Mouse (Mus musculus): Measurements from ENCODE around the gene Col24a1. TPM values are rescaled to one million over a fixed set of nuclear protein-coding genes. Genes with fewer than 3 reads are reported as not detected.
A peak's percentile ranks its signal among the peaks of the same experiment; 100 is the strongest.

Gene Col24a1
- polyA plus RNA-seq, 1 experiment from 2014 or later: 2.4 TPM

DNA sequence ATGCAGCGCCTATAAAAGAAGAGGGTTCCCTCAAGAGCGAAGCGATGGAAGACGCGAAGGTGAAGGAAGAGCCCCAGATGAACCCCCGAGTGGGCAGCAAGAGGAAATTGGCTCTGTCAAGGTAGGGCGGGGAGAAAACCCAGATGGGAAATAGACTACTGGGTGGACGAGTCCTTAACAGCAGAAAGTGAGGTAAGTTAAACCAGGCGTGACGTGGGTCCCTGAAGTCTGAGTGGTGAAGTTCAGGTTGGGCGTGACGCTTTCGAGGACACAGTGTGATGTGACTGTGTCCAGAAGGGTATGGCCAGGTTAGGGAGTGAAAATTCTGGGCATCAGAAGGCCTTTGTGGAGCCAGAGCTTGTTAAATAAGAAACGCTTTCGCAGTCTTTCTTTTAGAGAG lies 284.6 kb downstream of the Col24a1 start:
- H3K27me3 ChIP-seq: no peaks in the 10 kb centered on the region

DNA sequence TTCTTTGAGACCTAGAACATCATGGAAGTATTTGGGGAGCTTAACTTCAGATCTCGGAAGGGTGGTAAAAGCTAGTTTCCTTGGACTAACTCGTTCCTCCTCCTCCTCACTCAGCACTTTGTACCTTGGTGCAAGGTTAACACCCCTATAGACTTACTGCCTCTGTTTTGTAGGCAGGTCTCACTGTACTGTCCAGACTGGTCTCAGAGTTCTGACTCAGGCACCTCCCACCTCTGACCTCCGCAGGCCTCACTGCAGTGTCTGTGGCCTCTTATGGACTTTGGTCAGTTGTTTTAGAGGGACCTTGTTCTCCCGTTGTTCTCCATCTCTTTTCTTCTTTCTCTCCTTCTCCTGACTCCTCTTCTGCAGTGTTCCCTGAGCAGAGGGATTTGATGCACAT lies 290.8 kb downstream of the Col24a1 start:
- peaks cover 58% of the 10 kb centered on the region for H3K36me3 ChIP-seq
- no peak for ATAC-seq (ENCODE audit: borderline replicate concordance, extremely low read depth, low FRiP score, low TSS enrichment)

More for the DNA sequence above, 284.6 kb downstream of the Col24a1 start:
- H3K27ac ChIP-seq: no peak overlapping the region
- ATAC-seq (ENCODE audit: borderline replicate concordance, extremely low read depth, low FRiP score, low TSS enrichment): no peak
- H3K4me1 ChIP-seq: peaks cover 9% of the 10 kb centered on the region
- H3K9ac ChIP-seq: peak overlapping the region; percentile 74
- peaks cover 25% of the 10 kb centered on the region for H3K36me3 ChIP-seq
- peak overlapping the region; percentile 88 for H3K4me3 ChIP-seq
- H3K4me2 ChIP-seq: peak overlapping the region; percentile 73
- 26% methylated on average over 15 of the region's 15 CpGs for WGBS
- no peaks in the 10 kb centered on the region for H3K9me3 ChIP-seq

DNA sequence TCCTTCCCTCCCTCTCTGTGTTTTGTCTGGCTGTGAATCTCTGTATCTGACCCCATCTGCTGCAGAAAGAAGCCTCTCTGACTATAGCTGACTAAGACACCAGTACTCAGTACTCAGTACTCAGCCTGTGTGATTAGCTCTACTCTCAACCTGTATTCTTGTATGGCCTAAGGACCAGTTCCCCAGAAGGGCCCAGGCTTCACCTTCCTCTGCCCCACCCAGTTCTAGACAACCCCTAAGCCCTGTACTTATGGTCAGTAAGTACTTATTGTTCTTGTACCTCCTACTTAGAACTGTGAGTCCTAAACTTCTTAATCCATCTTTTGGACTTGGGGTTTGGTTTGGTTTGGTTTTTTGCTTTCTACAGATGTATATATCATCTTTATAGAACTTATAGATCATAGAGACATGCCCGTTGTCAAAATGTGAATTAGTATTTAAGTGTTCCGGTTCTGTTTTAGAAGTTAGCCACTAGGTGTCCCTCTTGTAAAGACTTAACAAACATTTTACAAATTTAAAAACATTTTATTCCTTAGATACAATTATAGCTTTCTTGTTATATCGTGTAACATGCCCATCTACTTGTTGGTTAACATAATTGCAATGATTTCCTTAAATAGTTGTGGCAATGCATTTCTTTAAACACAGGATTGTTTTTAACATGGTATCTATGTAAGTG lies 291.4 kb downstream of the Col24a1 start:
- no peak for ATAC-seq (ENCODE audit: borderline replicate concordance, extremely low read depth, low FRiP score, low TSS enrichment)
- Histone ChIP-seq H3K4me3 (no peak overlapping the region), H3K27me3 (no peaks in the 10 kb centered on the region), H3K27ac (no peak overlapping the region), H3K36me3 (peaks cover 52% of the 10 kb centered on the region), H3K9me3 (no peaks in the 10 kb centered on the region), H3K4me1 (no peaks in the 10 kb centered on the region), H3K9ac (no peak overlapping the region), H3K4me2 (no peak overlapping the region)
- WGBS: 41% methylated on average over 3 of the region's 3 CpGs

More for the DNA sequence above, 290.8 kb downstream of the Col24a1 start:
- H3K4me2 ChIP-seq: no peak overlapping the region
- 77% methylated on average over 4 of the region's 4 CpGs for WGBS
- no peak overlapping the region for H3K4me3 ChIP-seq
- H3K4me1 ChIP-seq: no peaks in the 10 kb centered on the region
- H3K9me3 ChIP-seq: no peaks in the 10 kb centered on the region
- H3K9ac ChIP-seq: no peak overlapping the region
- H3K27me3 ChIP-seq: no peaks in the 10 kb centered on the region
- H3K27ac ChIP-seq: no peak overlapping the region

DNA sequence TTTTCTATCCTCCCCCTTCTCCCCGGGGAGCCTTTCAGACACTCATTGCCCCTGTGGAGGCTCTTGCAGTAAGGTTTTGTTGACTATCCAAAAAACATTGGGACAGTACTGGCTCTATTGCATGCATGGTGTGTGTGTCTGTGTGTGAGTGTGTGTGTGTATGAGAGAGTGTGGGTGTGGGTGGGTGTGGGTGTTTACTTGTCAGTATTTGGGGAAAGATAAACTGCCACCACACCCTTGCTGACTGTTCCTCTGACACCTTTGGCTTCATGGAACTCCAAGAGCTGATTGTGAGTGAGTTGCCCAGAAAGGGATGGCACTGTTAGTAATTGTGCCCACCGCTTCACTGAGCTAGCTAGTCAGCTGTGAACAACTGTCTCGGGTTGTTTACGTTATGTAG lies 298.3 kb downstream of the Col24a1 start:
- no peaks in the 10 kb centered on the region for H3K27me3 ChIP-seq
- H3K9me3 ChIP-seq: no peaks in the 10 kb centered on the region
- H3K4me1 ChIP-seq: no peaks in the 10 kb centered on the region
- ATAC-seq (ENCODE audit: borderline replicate concordance, extremely low read depth, low FRiP score, low TSS enrichment): no peak
- H3K36me3 ChIP-seq: peaks cover 56% of the 10 kb centered on the region
- 90% methylated on average over 4 of the region's 4 CpGs for WGBS
- H3K9ac ChIP-seq: no peak overlapping the region
- no peak overlapping the region for H3K4me2 ChIP-seq
- H3K27ac ChIP-seq: no peak overlapping the region
- no peak overlapping the region for H3K4me3 ChIP-seq

DNA sequence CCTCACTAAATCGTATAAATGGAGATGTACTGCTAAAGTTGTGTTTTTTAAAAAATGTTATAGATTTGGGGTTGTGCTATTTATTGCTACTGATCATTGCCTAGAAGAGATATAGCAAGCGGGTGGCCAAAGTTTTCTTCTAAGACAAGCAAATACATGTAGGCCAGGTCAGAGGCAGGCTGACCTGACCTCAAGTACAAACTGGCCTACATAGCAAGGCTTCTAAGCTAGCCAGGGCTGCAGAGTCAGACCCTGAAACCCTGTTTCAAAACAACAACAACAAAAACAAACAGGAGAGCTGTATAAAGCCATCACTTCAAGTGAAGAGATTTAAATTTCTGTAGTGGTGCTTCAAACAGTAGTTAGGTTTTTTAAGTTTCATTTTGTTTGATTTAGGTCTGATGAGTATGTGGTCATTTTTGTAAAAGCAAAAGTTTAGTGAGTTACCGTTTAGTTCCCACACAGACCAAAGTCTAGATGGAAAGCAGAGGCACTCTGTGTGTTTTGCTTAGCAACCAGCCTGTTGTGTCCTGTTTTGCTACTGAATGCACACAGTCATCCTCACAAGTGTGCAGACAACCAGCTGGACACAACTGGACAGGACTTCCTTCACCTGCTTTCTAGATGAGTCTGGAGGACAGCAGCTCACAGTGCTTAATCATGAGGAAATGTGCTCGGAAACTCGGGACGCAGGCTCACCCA lies 299.7 kb downstream of the Col24a1 start:
- no peaks in the 10 kb centered on the region for H3K27me3 ChIP-seq
- no peak overlapping the region for H3K27ac ChIP-seq
- H3K9ac ChIP-seq: no peak overlapping the region
- H3K9me3 ChIP-seq: no peaks in the 10 kb centered on the region
- H3K36me3 ChIP-seq: peaks cover 46% of the 10 kb centered on the region
- no peak for ATAC-seq (ENCODE audit: borderline replicate concordance, extremely low read depth, low FRiP score, low TSS enrichment)
- no peaks in the 10 kb centered on the region for H3K4me1 ChIP-seq
- WGBS: 88% methylated on average over 6 of the region's 6 CpGs
- H3K4me3 ChIP-seq: no peak overlapping the region
- H3K4me2 ChIP-seq: no peak overlapping the region

DNA sequence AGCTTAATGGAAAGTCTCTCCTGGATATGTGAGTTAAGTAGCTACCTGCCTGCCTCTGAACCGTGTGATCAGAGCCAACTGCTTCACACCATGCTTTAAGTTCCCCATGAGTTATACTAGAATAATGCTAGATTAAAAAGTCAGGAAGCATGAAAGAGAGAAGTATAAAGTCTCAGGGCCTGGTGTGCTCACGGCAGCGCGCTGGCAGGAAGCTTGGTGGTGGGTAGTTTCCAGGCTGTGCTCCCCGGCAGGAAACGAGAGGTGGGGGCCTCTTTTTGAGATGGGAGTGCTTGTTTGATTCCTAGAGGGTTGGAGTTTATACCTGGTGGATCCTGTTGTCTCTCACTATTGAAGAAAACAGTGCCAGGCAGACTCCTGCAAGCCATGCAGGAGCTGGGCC lies 303.1 kb downstream of the Col24a1 start:
- ATAC-seq (ENCODE audit: borderline replicate concordance, extremely low read depth, low FRiP score, low TSS enrichment): no peak
- H3K27ac ChIP-seq: no peak overlapping the region
- no peak overlapping the region for H3K4me3 ChIP-seq
- H3K4me1 ChIP-seq: no peaks in the 10 kb centered on the region
- WGBS: 87% methylated on average over 6 of the region's 6 CpGs
- H3K27me3 ChIP-seq: no peaks in the 10 kb centered on the region
- H3K4me2 ChIP-seq: no peak overlapping the region
- no peak overlapping the region for H3K9ac ChIP-seq
- no peaks in the 10 kb centered on the region for H3K9me3 ChIP-seq
- H3K36me3 ChIP-seq: peaks cover 63% of the 10 kb centered on the region

DNA sequence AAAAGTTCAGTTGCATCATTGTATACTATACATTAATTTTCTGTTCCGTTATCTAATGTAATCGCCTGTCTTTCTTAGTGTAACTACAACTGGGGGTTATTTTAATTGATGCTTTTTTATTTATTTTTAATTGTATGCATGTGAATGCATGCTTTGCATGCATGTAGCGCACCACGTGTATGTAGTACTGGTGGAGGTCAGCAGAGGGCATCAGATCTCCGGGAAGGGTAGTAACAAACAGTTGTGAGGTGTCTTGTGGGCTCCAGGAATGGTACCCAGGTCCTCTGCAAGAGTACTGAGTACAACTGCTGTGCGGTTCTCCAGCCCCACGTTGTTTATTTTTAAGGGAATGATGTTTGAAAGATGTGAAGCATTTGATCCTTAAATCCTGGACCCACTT lies 306.8 kb downstream of the Col24a1 start:
- H3K4me3 ChIP-seq: no peak overlapping the region
- H3K4me2 ChIP-seq: no peak overlapping the region
- peaks cover 49% of the 10 kb centered on the region for H3K36me3 ChIP-seq
- no peaks in the 10 kb centered on the region for H3K27me3 ChIP-seq
- WGBS: 87% methylated on average over 7 of the region's 7 CpGs
- H3K27ac ChIP-seq: no peak overlapping the region
- no peak for ATAC-seq (ENCODE audit: borderline replicate concordance, extremely low read depth, low FRiP score, low TSS enrichment)
- no peaks in the 10 kb centered on the region for H3K9me3 ChIP-seq
- H3K9ac ChIP-seq: no peak overlapping the region
- H3K4me1 ChIP-seq: peaks cover 17% of the 10 kb centered on the region

DNA sequence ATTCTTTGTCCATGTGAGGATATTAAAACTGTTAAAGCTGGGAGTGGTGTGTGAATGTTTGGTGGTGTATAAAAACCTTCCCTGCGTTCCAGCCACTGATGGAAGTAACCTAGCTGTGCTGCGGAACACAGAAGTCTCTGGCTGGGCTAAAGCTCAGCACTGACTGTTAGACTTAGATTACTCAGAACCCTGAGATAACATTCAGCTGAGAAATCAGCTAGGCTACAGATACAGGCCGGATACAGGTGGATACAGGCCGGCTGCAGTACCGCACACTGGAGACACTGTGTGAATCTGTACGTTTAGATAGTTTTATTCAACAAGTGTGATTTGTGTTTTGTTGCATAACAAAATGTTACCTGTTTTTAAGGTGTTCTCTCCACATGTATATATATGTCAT lies 308.5 kb downstream of the Col24a1 start:
- Histone ChIP-seq H3K4me2 (no peak overlapping the region), H3K4me1 (peaks cover 17% of the 10 kb centered on the region), H3K9me3 (no peaks in the 10 kb centered on the region), H3K9ac (no peak overlapping the region), H3K4me3 (no peak overlapping the region), H3K27ac (0 out of 2 replicates have a peak overlapping the region, but pooled peaks have one; percentile 29), H3K36me3 (peaks cover 46% of the 10 kb centered on the region), H3K27me3 (no peaks in the 10 kb centered on the region)
- no peak for ATAC-seq (ENCODE audit: borderline replicate concordance, extremely low read depth, low FRiP score, low TSS enrichment)
- WGBS: 55% methylated on average over 6 of the region's 6 CpGs

DNA sequence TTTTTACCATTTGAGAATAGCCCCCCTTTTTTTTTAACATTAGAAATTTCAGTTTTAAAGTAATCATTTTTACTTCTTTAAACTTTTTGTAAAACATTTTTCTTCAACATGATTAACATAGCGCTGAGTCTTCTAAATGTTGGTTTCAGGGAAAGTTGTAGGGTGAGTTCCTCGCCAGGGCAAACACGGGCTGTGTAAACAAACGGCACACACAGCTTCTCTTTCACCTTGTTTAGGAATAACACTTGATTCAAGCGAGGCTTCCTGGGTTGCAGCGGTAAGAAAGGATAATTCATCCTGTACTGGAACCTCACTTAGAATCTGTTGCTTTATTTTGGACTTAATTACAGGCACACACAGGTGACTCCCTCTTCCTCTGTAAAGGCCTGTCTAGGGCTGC lies 309.1 kb downstream of the Col24a1 start:
- peaks cover 17% of the 10 kb centered on the region for H3K4me1 ChIP-seq
- H3K4me2 ChIP-seq: no peak overlapping the region
- no peak for ATAC-seq (ENCODE audit: borderline replicate concordance, extremely low read depth, low FRiP score, low TSS enrichment)
- H3K4me3 ChIP-seq: no peak overlapping the region
- H3K27me3 ChIP-seq: no peaks in the 10 kb centered on the region
- no peak overlapping the region for H3K9ac ChIP-seq
- H3K27ac ChIP-seq: peak overlapping the region; percentile 60
- H3K36me3 ChIP-seq: peaks cover 45% of the 10 kb centered on the region
- H3K9me3 ChIP-seq: no peaks in the 10 kb centered on the region
- WGBS: 27% methylated on average over 6 of the region's 6 CpGs

Other genes starting within 250 kb of the Col24a1 start
- 0.37 and 0.52 TPM in 2 replicates for gene Clca2, start 193.0 kb upstream of the Col24a1 start, polyA plus RNA-seq (2015; fragmentation: Nextera tagmentation; extraction: Ambion mirVana)
- gene Odf2l, start 173.9 kb upstream of the Col24a1 start, polyA plus RNA-seq (2015; fragmentation: Nextera tagmentation; extraction: Ambion mirVana): 15.1 and 16.8 TPM in 2 replicates